35 mouse cellular contexts compared by ENCODE assay signal in the genomic region with DNA sequence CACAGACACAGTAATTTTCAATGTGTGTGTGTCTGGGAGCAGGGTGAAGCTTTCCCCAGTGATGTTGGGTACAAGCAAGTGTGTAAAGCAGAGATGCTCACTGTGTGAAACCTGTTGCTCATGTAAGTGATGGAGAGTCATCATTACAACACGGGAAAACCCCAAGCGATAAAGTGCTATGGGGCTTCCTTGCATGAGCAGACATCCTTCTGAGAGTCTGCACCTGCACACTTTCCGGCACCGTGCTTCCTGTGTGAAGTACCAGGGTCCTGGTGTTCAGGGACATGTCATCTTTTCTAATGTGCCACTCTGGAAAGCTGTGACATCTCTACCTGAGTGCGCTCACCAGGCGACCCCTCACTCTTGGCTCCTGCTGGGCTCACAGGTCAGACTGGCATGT.
"Had no signal": no experiment of that assay in that cellular context is flagged by ENCODE, and none has a peak within 500 bp of the region (broad histone marks: within the 10 kb centered on the region; RNA-seq: fewer than 3 reads in every experiment).

No protein-coding gene starts in this region.

- H3K4me1 ChIP-seq: intestine, embryonic 15.5 days had no signal

- H3K9me3 ChIP-seq: heart, embryonic 10.5 days; heart, embryonic 12.5 days; heart, embryonic 13.5 days; heart, embryonic 15.5 days; hindbrain, embryonic 10.5 days; hindbrain, embryonic 12.5 days; hindbrain, embryonic 13.5 days; hindbrain, embryonic 15.5 days; intestine, embryonic 15.5 days; kidney, embryonic 15.5 days had no signal

- ATAC-seq: hindbrain, embryonic 16.5 days; hindbrain, postnatal 0 days; inflammation-experienced regulatory T-cells, adult 6 months; intestine, embryonic 15.5 days; intestine, embryonic 16.5 days; intestine, postnatal 0 days had no signal

- H3K27me3 ChIP-seq: heart, embryonic 12.5 days; heart, embryonic 13.5 days; heart, embryonic 15.5 days; hindbrain, embryonic 12.5 days; hindbrain, embryonic 13.5 days; hindbrain, embryonic 15.5 days; intestine, embryonic 15.5 days; kidney, embryonic 15.5 days had no signal

- H3K27ac ChIP-seq: heart, embryonic 10.5 days; heart, embryonic 13.5 days; heart, embryonic 15.5 days; hindbrain, embryonic 10.5 days; hindbrain, embryonic 12.5 days; hindbrain, embryonic 13.5 days; hindbrain, embryonic 14.5 days; hindbrain, embryonic 15.5 days; hindbrain, postnatal 0 days; intestine, embryonic 15.5 days; kidney, embryonic 15.5 days; kidney, postnatal 0 days; layer of hippocampus, adult 2 months had no signal

- H3K36me3 ChIP-seq: heart, embryonic 10.5 days; heart, embryonic 15.5 days had no signal

- H3K9ac ChIP-seq: heart, embryonic 12.5 days; heart, embryonic 13.5 days; heart, embryonic 15.5 days; hindbrain, embryonic 12.5 days; hindbrain, embryonic 13.5 days; hindbrain, embryonic 14.5 days; hindbrain, embryonic 15.5 days; intestine, embryonic 15.5 days; kidney, embryonic 15.5 days had no signal

- H3K4me3 ChIP-seq: heart, embryonic 10.5 days; heart, embryonic 12.5 days; heart, embryonic 13.5 days; heart, embryonic 15.5 days; hindbrain, embryonic 10.5 days; hindbrain, embryonic 12.5 days; hindbrain, embryonic 13.5 days; hindbrain, embryonic 15.5 days; intestine, embryonic 15.5 days; kidney, embryonic 15.5 days; layer of hippocampus, adult 2 months had no signal

- H3K4me2 ChIP-seq: heart, embryonic 11.5 days; heart, embryonic 12.5 days; heart, embryonic 13.5 days; heart, embryonic 15.5 days; hindbrain, embryonic 12.5 days; hindbrain, embryonic 13.5 days; hindbrain, embryonic 14.5 days; hindbrain, embryonic 15.5 days; intestine, embryonic 15.5 days; kidney, embryonic 15.5 days had no signal

- DNase-seq: heart, postnatal 10 days; heart, postnatal 14 days; heart, postnatal 36 days; heart, postnatal 4 days; kidney, adult 11 months; kidney, adult 18-20 months; kidney, adult 2 months; kidney, adult 8-10 months; kidney, adult 9 months; kidney, postnatal 10 days; kidney, postnatal 14 days; kidney, postnatal 25 days; kidney, postnatal 36 days; kidney, postnatal 4 days; layer of hippocampus, adult 9-11 months; layer of hippocampus, postnatal 36 days had no signal
